Mouse (Mus musculus) cerebellum, adult 2 months (tissue): ENCODE data around the gene Tfap4.

Experiments
- CTCF ChIP-seq: fragments of 200-500 bp; IDR thresholded peaks from 2 replicates; pipeline ENCODE4 v1.5.1; 2011; ENCODE audit warnings: low read depth, mild to moderate bottlenecking, control low read depth, low read length, moderate library complexity, borderline replicate concordance; ENCODE audit not compliant: insufficient read depth
- POLR2A ChIP-seq: fragments of 200-500 bp; IDR thresholded peaks from 2 replicates; pipeline ENCODE4 v1.6.1; 2011; ENCODE audit warnings: low read length, control low read depth, borderline replicate concordance; ENCODE audit not compliant: insufficient read depth

GRCm38 (mm10) chr16:4542236-4542774 is 17.3 kb downstream of the Tfap4 start:
- TF ChIP-seq POLR2A (no peak), CTCF (no peak)
